Mouse (Mus musculus) heart, embryonic 14.5 days (tissue): Measurements from ENCODE around the gene Cdc42bpb. TPM values are rescaled to one million over a fixed set of nuclear protein-coding genes. Genes with fewer than 3 reads are reported as not detected.

Source experiments
- ATAC-seq: fragments of 200-750 bp; cut with Nextera tagmentation; 2 replicates; pipeline ENCODE4 v1.8.0; 2017; ENCODE audit warnings: low read depth, moderate TSS enrichment; ENCODE audit not compliant: insufficient number of reproducible peaks, insufficient read depth, low FRiP score
- H3K27ac ChIP-seq, 2 experiments: fragments of 200-500 bp in 1 of 2; fragments of 300-500 bp in 1 of 2; sonication (generic) in 1 of 2; replicated peaks in 1 of 2; 2 replicates each; pipeline ENCODE4 v1.5.1; 2012 to 2014; ENCODE audit warnings: low read depth in 2 of 2, low read length in 2 of 2, control low read depth in 1 of 2, mild to moderate bottlenecking in 1 of 2, mixed read lengths in 1 of 2; ENCODE audit not compliant: control insufficient read depth in 1 of 2, insufficient read depth in 1 of 2
- H3K27me3 ChIP-seq: fragments of 300-500 bp; sonication (generic); 2 replicates; pipeline ENCODE4 v1.6.1; 2014; ENCODE audit warnings: mild to moderate bottlenecking, low read length, control low read depth; ENCODE audit not compliant: control insufficient read depth, insufficient read depth
- H3K36me3 ChIP-seq: fragments of 300-500 bp; sonication (generic); 2 replicates; pipeline ENCODE4 v1.6.1; 2014; ENCODE audit warnings: mild to moderate bottlenecking, control low read depth, low read length, mixed read lengths; ENCODE audit not compliant: control insufficient read depth, insufficient read depth
- H3K4me1 ChIP-seq, 2 experiments: fragments of 200-500 bp in 1 of 2; fragments of 300-500 bp in 1 of 2; sonication (generic) in 1 of 2; 2 replicates each; pipeline ENCODE4 v1.6.1; 2012 to 2014; ENCODE audit warnings: low read length in 2 of 2, control low read depth in 1 of 2, mixed read lengths in 1 of 2; ENCODE audit not compliant: control insufficient read depth in 2 of 2, insufficient read depth in 2 of 2
- H3K4me2 ChIP-seq: fragments of 300-500 bp; sonication (generic); 2 replicates; pipeline ENCODE4 v1.6.1; 2014; ENCODE audit warnings: mild to moderate bottlenecking, low read length
- H3K4me3 ChIP-seq, 2 experiments: fragments of 200-500 bp in 1 of 2; fragments of 300-500 bp in 1 of 2; sonication (generic) in 1 of 2; 2 replicates each; pipeline ENCODE4 v1.5.1; 2012 to 2014; ENCODE audit warnings: low read length in 2 of 2, mild to moderate bottlenecking in 2 of 2, control low read depth in 1 of 2, low read depth in 1 of 2, moderate library complexity in 1 of 2; ENCODE audit not compliant: control insufficient read depth in 1 of 2, insufficient read depth in 1 of 2
- H3K9ac ChIP-seq: fragments of 300-500 bp; sonication (generic); 2 replicates; pipeline ENCODE4 v1.6.1; 2014; ENCODE audit warnings: mild to moderate bottlenecking, low read length
- H3K9me3 ChIP-seq: fragments of 300-500 bp; sonication (generic); 2 replicates; pipeline ENCODE4 v1.6.1; 2016; ENCODE audit warnings: low read length, control low read depth; ENCODE audit not compliant: control insufficient read depth
- WGBS: fragments of 180-500 bp; shearing (Covaris S2); extraction: QIAGEN DNeasy Blood & Tissue Kit; methylation state at CpG from one replicate; pipeline ENCODE4 v1.1.7; 2014; 5-methylcytosine and 5-hydroxymethylcytosine counted together
- polyA plus RNA-seq: library from polyadenylated mRNA; unstranded; fragments of >200 nt; fragmentation: Nextera tagmentation; extraction: Ambion mirVana; gene quantifications from 2 replicates; pipeline ENCODE4 v1.2.1, GENCODE M21; 2014

Gene Cdc42bpb
- polyA plus RNA-seq, 1 experiment from 2014 or later, result 28.9 TPM

DNA sequence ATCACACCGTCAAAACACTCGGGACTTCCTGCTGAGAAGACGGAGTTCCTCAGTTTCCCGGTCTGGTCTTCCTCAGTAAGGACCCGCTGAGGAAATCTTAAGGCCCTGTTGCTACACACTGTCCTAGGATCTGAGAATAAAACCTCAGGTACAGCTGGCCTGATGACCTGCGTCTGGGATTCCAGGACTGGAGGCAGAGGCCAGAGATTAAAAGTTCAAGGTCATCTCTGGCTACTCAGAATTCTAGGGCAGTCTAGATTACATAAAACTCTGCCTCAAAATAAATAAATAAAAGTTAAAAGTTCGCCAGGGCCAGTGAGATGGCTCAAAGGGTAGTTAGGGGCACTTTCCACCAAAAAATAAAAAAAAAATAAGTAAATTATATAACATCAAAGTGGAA is 5.6 kb downstream of the Cdc42bpb start:
- H3K9ac ChIP-seq, result no peak overlapping the region
- no peak overlapping the region for H3K27ac ChIP-seq
- WGBS, result 65% methylated on average over 7 of the region's 7 CpGs
- peaks cover 22 to 70% of the 10 kb centered on the region in 2 experiments for H3K4me1 ChIP-seq
- no peak overlapping the region for H3K4me2 ChIP-seq
- ATAC-seq, result no peak
- no peaks in the 10 kb centered on the region for H3K27me3 ChIP-seq
- H3K4me3 ChIP-seq, result no peak overlapping the region
- 0 out of 2 replicates have a peak, but pooled peaks cover 5% of the 10 kb centered on the region for H3K36me3 ChIP-seq
- no peaks in the 10 kb centered on the region for H3K9me3 ChIP-seq

GRCm38 (mm10) chr12:111370249-111370648 is 7.3 kb downstream of the Cdc42bpb start:
- Histone ChIP-seq H3K9me3 (no peaks in the 10 kb centered on the region), H3K4me2 (no peak overlapping the region), H3K27me3 (no peaks in the 10 kb centered on the region), H3K36me3 (0 out of 2 replicates have a peak, but pooled peaks cover 5% of the 10 kb centered on the region), H3K4me1 (peaks cover 24 to 73% of the 10 kb centered on the region in 2 experiments), H3K27ac (no peak overlapping the region), H3K9ac (no peak overlapping the region), H3K4me3 (no peak overlapping the region)
- no peak for ATAC-seq
- 52% methylated on average over 4 of the region's 4 CpGs for WGBS

- peaks cover 26 to 66% of the 10 kb centered on the region in 2 experiments for H3K4me1 ChIP-seq
- 75% methylated on average over 7 of the region's 7 CpGs for WGBS
Measured at GRCm38 (mm10) chr12:111367065-111367464, 10.5 kb downstream of the Cdc42bpb start.

GRCm38 (mm10) chr12:111364234-111364633 is 13.3 kb downstream of the Cdc42bpb start:
- Histone ChIP-seq H3K9me3 (no peaks in the 10 kb centered on the region), H3K27me3 (no peaks in the 10 kb centered on the region), H3K9ac (no peak overlapping the region), H3K4me2 (no peak overlapping the region), H3K4me1 (peaks cover 24 to 63% of the 10 kb centered on the region in 2 experiments), H3K27ac (no peak overlapping the region), H3K36me3 (no peaks in the 10 kb centered on the region), H3K4me3 (no peak overlapping the region)
- 84% methylated on average over 3 of the region's 3 CpGs for WGBS
- ATAC-seq, result no peak

More at GRCm38 (mm10) chr12:111367065-111367464, 10.5 kb downstream of the Cdc42bpb start:
- Histone ChIP-seq H3K4me3 (no peak overlapping the region), H3K4me2 (no peak overlapping the region), H3K36me3 (no peaks in the 10 kb centered on the region), H3K27ac (0 out of 4 replicates have a peak overlapping the region, but pooled peaks of 1 of the 2 experiments have one; percentile 14), H3K9ac (no peak overlapping the region), H3K27me3 (no peaks in the 10 kb centered on the region), H3K9me3 (no peaks in the 10 kb centered on the region)
- ATAC-seq, result no peak

DNA sequence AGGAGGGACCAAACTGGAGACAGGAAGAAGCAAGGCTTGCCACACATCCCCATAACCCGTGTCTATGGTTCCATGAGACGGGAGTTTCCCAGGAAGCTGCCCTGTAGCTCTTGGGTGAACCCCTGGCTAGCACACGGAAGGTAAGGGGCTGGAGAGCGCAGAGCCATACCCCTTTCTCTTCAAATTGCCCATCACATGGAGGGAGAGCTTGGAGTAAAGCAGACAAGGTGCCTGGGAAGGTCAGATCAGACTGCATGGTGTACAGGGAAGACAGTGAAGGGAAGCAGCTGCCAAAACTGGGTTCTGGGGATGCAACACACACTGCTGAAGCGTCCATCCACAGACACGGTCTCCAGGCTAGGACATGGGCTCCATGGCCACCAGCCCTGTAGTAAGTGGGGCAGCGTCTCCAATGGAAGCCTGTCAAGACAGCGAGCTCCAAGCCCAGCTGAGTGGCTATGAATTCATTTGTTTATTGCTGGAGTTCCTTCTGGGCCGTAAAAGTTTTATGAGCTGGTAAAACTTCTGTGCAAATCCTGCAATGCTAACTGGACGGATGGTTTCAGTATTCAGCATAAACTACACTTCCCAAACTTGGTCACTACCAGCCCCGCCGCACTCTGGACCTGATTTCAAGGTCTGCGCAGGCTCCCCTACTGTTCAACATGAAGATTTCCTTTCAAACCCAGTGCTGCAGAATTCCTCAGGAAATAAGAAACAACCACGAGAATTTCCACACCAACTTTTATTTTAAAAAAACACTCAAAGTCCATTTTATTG is 16.0 kb downstream of the Cdc42bpb start:
- H3K4me3 ChIP-seq, result no peak overlapping the region
- no peaks in the 10 kb centered on the region for H3K9me3 ChIP-seq
- peaks cover 17 to 51% of the 10 kb centered on the region in 2 experiments for H3K4me1 ChIP-seq
- no peak overlapping the region for H3K4me2 ChIP-seq
- no peak for ATAC-seq
- no peaks in the 10 kb centered on the region for H3K27me3 ChIP-seq
- H3K36me3 ChIP-seq, result no peaks in the 10 kb centered on the region
- no peak overlapping the region; a peak in 1 of 4 replicates for H3K27ac ChIP-seq
- 78% methylated on average over 14 of the region's 14 CpGs for WGBS
- no peak overlapping the region for H3K9ac ChIP-seq

DNA sequence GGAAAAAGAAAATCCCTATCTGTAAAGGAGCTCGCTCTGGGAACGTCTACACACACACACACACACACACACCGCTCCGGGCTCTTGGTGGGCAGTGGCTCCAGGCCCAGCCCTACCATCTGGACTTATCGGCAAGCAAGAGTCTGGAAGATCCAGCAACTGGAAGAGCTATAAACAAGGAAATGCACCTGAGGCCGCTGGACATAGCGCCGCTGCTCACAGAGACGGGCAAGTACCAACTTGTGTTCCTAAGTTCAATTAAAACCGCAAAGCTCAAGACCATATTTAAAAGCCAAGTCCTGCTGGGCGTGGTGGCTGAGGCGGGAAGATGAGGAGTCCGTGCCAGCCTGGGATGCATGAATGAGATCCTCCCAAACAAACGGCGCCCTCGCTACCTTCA is 16.8 kb downstream of the Cdc42bpb start:
- Histone ChIP-seq H3K27ac (no peak overlapping the region), H3K4me2 (no peak overlapping the region), H3K9me3 (no peaks in the 10 kb centered on the region), H3K4me3 (no peak overlapping the region), H3K4me1 (peaks cover 20 to 55% of the 10 kb centered on the region in 2 experiments), H3K27me3 (no peaks in the 10 kb centered on the region), H3K36me3 (0 out of 2 replicates have a peak, but pooled peaks cover 2% of the 10 kb centered on the region), H3K9ac (no peak overlapping the region)
- 85% methylated on average over 16 of the region's 16 CpGs for WGBS
- no peak for ATAC-seq

- Histone ChIP-seq H3K4me2 (no peak overlapping the region), H3K27ac (no peak overlapping the region), H3K4me1 (peaks cover 25 to 48% of the 10 kb centered on the region in 2 experiments), H3K27me3 (no peaks in the 10 kb centered on the region), H3K9me3 (no peaks in the 10 kb centered on the region), H3K9ac (no peak overlapping the region), H3K36me3 (peaks cover 5% of the 10 kb centered on the region; the same call in 1 of the 2 replicates), H3K4me3 (no peak overlapping the region)
- 80% methylated on average over 8 of the region's 8 CpGs for WGBS
- ATAC-seq, result no peak
Measured at GRCm38 (mm10) chr12:111356216-111356615, 21.3 kb downstream of the Cdc42bpb start.
